Mouse (Mus musculus): ENCODE data around the gene Phtf2. TPM values are rescaled to one million over a fixed set of nuclear protein-coding genes. Genes with fewer than 3 reads are reported as not detected.

The Phtf2 gene
- polyA plus RNA-seq, 1 experiment, result 2.3 TPM

GRCm38 (mm10) chr5:20843816-20844215 is 38.1 kb downstream of the Phtf2 start:
- Histone ChIP-seq H3K36me3 (ENCODE audit: control insufficient read depth, insufficient read depth, low read length) (no peaks in the 10 kb centered on the region), H3K4me1 (ENCODE audit: control insufficient read depth, insufficient read depth, insufficient read length) (peaks cover 2% of the 10 kb centered on the region), H3K4me3 (ENCODE audit: extremely low read depth, insufficient read depth, insufficient read length) (no peak overlapping the region), H3K27me3 (ENCODE audit: control insufficient read depth, insufficient read depth, low read length) (no peaks in the 10 kb centered on the region), H3K27ac (ENCODE audit: insufficient read depth, low read length) (no peak overlapping the region)
- TF ChIP-seq CTCF (IDR thresholded peaks at IDR 0.05; ENCODE audit: extremely low read depth, insufficient read depth, insufficient read length, insufficient replicate concordance) (no peak), POLR2A (IDR thresholded peaks at IDR 0.05; ENCODE audit: low read depth, low read length) (no peak)
- DNase-seq (ENCODE audit: low read depth in 1 of 2, low spot score in 2 of 2), result no peak
- 95% methylated on average over 2 of the region's 2 CpGs for WGBS

- no peak overlapping the region for H3K4me3 ChIP-seq (ENCODE audit: extremely low read depth, insufficient read depth, insufficient read length)
- WGBS, result 79% methylated on average over 2 of the region's 3 CpGs
These were observed 38.5 kb downstream of the Phtf2 start for GRCm38 (mm10) chr5:20843405-20843804.

GRCm38 (mm10) chr5:20837082-20837481 is 44.8 kb downstream of the Phtf2 start:
- TF ChIP-seq POLR2A (IDR thresholded peaks at IDR 0.05; ENCODE audit: low read depth, low read length) (no peak), CTCF (IDR thresholded peaks at IDR 0.05; ENCODE audit: extremely low read depth, insufficient read depth, insufficient read length, insufficient replicate concordance) (no peak)
- H3K36me3 ChIP-seq (ENCODE audit: control insufficient read depth, insufficient read depth, low read length), result peaks cover 3% of the 10 kb centered on the region; the same call in 1 of the 2 replicates
- no peak overlapping the region for H3K27ac ChIP-seq (ENCODE audit: insufficient read depth, low read length)
- WGBS, result 98% methylated on average over 1 of the region's 1 CpGs
- no peaks in the 10 kb centered on the region for H3K27me3 ChIP-seq (ENCODE audit: control insufficient read depth, insufficient read depth, low read length)
- DNase-seq (ENCODE audit: low read depth in 1 of 2, low spot score in 2 of 2), result no peak
- peaks cover 2% of the 10 kb centered on the region; the same call in 1 of the 2 replicates for H3K4me1 ChIP-seq (ENCODE audit: control insufficient read depth, insufficient read depth, insufficient read length)
- no peak overlapping the region for H3K4me3 ChIP-seq (ENCODE audit: extremely low read depth, insufficient read depth, insufficient read length)

More at GRCm38 (mm10) chr5:20843405-20843804, 38.5 kb downstream of the Phtf2 start:
- Histone ChIP-seq H3K4me1 (ENCODE audit: control insufficient read depth, insufficient read depth, insufficient read length) (peaks cover 2% of the 10 kb centered on the region), H3K27me3 (ENCODE audit: control insufficient read depth, insufficient read depth, low read length) (no peaks in the 10 kb centered on the region), H3K27ac (ENCODE audit: insufficient read depth, low read length) (no peak overlapping the region), H3K36me3 (ENCODE audit: control insufficient read depth, insufficient read depth, low read length) (no peaks in the 10 kb centered on the region)
- DNase-seq (ENCODE audit: low read depth in 1 of 2, low spot score in 2 of 2), result no peak
- TF ChIP-seq POLR2A (IDR thresholded peaks at IDR 0.05; ENCODE audit: low read depth, low read length) (no peak), CTCF (IDR thresholded peaks at IDR 0.05; ENCODE audit: extremely low read depth, insufficient read depth, insufficient read length, insufficient replicate concordance) (no peak)

DNA sequence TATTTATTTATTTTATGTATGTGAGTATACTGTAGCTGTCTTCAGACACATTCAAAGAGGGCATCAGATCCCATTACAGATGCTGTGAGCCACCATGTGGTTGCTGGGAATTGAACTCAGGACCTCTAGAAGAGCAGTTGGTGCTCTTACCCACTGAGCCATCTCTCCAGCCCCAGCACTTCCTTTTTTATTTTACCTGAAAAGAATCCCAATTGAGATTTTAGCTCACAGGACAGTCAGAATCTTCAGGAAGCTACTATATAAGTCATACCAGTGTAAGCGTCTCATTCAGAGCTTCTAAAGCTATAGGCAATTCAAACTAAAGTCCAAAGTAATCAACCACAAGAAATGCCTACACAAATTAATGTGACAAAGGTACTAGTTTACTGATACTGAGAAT is 47.5 kb downstream of the Phtf2 start:
- TF ChIP-seq POLR2A (IDR thresholded peaks at IDR 0.05; ENCODE audit: low read depth, low read length) (no peak), CTCF (IDR thresholded peaks at IDR 0.05; ENCODE audit: extremely low read depth, insufficient read depth, insufficient read length, insufficient replicate concordance) (no peak)
- DNase-seq (ENCODE audit: low read depth in 1 of 2, low spot score in 2 of 2), result no peak
- H3K36me3 ChIP-seq (ENCODE audit: control insufficient read depth, insufficient read depth, low read length), result peaks cover 3% of the 10 kb centered on the region; the same call in 1 of the 2 replicates
- no peaks in the 10 kb centered on the region for H3K27me3 ChIP-seq (ENCODE audit: control insufficient read depth, insufficient read depth, low read length)
- no peaks in the 10 kb centered on the region for H3K4me1 ChIP-seq (ENCODE audit: control insufficient read depth, insufficient read depth, insufficient read length)
- no peak overlapping the region for H3K27ac ChIP-seq (ENCODE audit: insufficient read depth, low read length)
- 94% methylated on average over 1 of the region's 1 CpGs for WGBS
- no peak overlapping the region for H3K4me3 ChIP-seq (ENCODE audit: extremely low read depth, insufficient read depth, insufficient read length)

- Histone ChIP-seq H3K4me3 (ENCODE audit: extremely low read depth, insufficient read depth, insufficient read length) (no peak overlapping the region), H3K27ac (ENCODE audit: insufficient read depth, low read length) (no peak overlapping the region), H3K36me3 (ENCODE audit: control insufficient read depth, insufficient read depth, low read length) (no peaks in the 10 kb centered on the region), H3K27me3 (ENCODE audit: control insufficient read depth, insufficient read depth, low read length) (no peaks in the 10 kb centered on the region), H3K4me1 (ENCODE audit: control insufficient read depth, insufficient read depth, insufficient read length) (no peaks in the 10 kb centered on the region)
- 91% methylated on average over 2 of the region's 2 CpGs for WGBS
- TF ChIP-seq POLR2A (IDR thresholded peaks at IDR 0.05; ENCODE audit: low read depth, low read length) (no peak), CTCF (IDR thresholded peaks at IDR 0.05; ENCODE audit: extremely low read depth, insufficient read depth, insufficient read length, insufficient replicate concordance) (no peak)
- DNase-seq (ENCODE audit: low read depth in 1 of 2, low spot score in 2 of 2), result no peak
These were observed 50.5 kb downstream of the Phtf2 start for GRCm38 (mm10) chr5:20831433-20831832.

DNA sequence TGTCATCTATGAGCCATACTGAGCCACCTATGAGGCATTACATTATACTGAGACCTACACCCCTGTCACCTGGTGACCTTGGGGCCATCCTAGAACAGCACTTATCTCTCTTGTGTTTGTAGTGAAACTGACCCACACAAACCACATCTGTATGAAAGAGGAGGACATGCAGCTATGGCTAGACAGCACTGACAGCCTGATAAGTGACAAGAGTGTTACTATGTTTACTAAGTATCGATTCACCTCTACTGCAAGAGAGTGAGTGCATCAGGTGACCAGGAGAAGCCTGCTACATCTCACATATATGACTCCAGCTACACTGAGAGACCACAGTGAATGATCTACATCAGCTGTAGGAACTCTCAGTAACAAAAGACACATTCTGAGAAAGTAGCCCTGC is 51.2 kb downstream of the Phtf2 start:
- H3K27ac ChIP-seq (ENCODE audit: insufficient read depth, low read length), result no peak overlapping the region
- TF ChIP-seq CTCF (IDR thresholded peaks at IDR 0.05; ENCODE audit: extremely low read depth, insufficient read depth, insufficient read length, insufficient replicate concordance), result no peak
- no peak for TF ChIP-seq POLR2A (IDR thresholded peaks at IDR 0.05; ENCODE audit: low read depth, low read length)
- H3K4me1 ChIP-seq (ENCODE audit: control insufficient read depth, insufficient read depth, insufficient read length), result no peaks in the 10 kb centered on the region
- no peaks in the 10 kb centered on the region for H3K36me3 ChIP-seq (ENCODE audit: control insufficient read depth, insufficient read depth, low read length)
- WGBS, result 98% methylated on average over 1 of the region's 1 CpGs
- no peak overlapping the region for H3K4me3 ChIP-seq (ENCODE audit: extremely low read depth, insufficient read depth, insufficient read length)
- DNase-seq (ENCODE audit: low read depth in 1 of 2, low spot score in 2 of 2), result no peak
- no peaks in the 10 kb centered on the region for H3K27me3 ChIP-seq (ENCODE audit: control insufficient read depth, insufficient read depth, low read length)

- WGBS, result 88% methylated on average over 1 of the region's 1 CpGs
- Histone ChIP-seq H3K4me3 (ENCODE audit: extremely low read depth, insufficient read depth, insufficient read length) (no peak overlapping the region), H3K27me3 (ENCODE audit: control insufficient read depth, insufficient read depth, low read length) (no peaks in the 10 kb centered on the region), H3K27ac (ENCODE audit: insufficient read depth, low read length) (no peak overlapping the region), H3K36me3 (ENCODE audit: control insufficient read depth, insufficient read depth, low read length) (no peaks in the 10 kb centered on the region), H3K4me1 (ENCODE audit: control insufficient read depth, insufficient read depth, insufficient read length) (no peaks in the 10 kb centered on the region)
- no peak for DNase-seq (ENCODE audit: low read depth in 1 of 2, low spot score in 2 of 2)
- TF ChIP-seq CTCF (IDR thresholded peaks at IDR 0.05; ENCODE audit: extremely low read depth, insufficient read depth, insufficient read length, insufficient replicate concordance) (no peak), POLR2A (IDR thresholded peaks at IDR 0.05; ENCODE audit: low read depth, low read length) (no peak)
These were observed 60.3 kb downstream of the Phtf2 start for GRCm38 (mm10) chr5:20821647-20822046.

Measured in spleen, adult 2 months (tissue).